Mouse (Mus musculus): ENCODE results near the gene Rps6ka5. TPM values are rescaled to one million over a fixed set of nuclear protein-coding genes. Genes with fewer than 3 reads are reported as not detected.

The Rps6ka5 gene
- polyA plus RNA-seq, 1 experiment from 2014 or later = 3.6 TPM

- Histone ChIP-seq H3K36me3 (ENCODE audit: control insufficient read depth, insufficient read depth, low read length) (no peaks in the 10 kb centered on the region), H3K4me3 (ENCODE audit: low read depth, low read length) (no peak overlapping the region), H3K9ac (ENCODE audit: low read length) (no peak overlapping the region), H3K4me2 (ENCODE audit: low read depth) (no peak overlapping the region), H3K4me1 (ENCODE audit: control insufficient read depth, insufficient read depth, low read length) (no peaks in the 10 kb centered on the region), H3K9me3 (ENCODE audit: control insufficient read depth, low read length) (no peaks in the 10 kb centered on the region), H3K27ac (ENCODE audit: low read depth, low read length) (no peak overlapping the region), H3K27me3 (ENCODE audit: control insufficient read depth, insufficient read depth, low read length) (no peaks in the 10 kb centered on the region)
- WGBS = 91% methylated on average over 7 of the region's 7 CpGs
- DNase-seq (ENCODE audit: low spot score) (no peak), ATAC-seq (ENCODE audit: insufficient read depth, low FRiP score, low TSS enrichment) (no peak)
Observed at GRCm38 (mm10) chr12:100631286-100631685, 95.5 kb downstream of the Rps6ka5 start.

- no peaks in the 10 kb centered on the region for H3K36me3 ChIP-seq (ENCODE audit: control insufficient read depth, insufficient read depth, low read length)
- H3K4me1 ChIP-seq (ENCODE audit: control insufficient read depth, insufficient read depth, low read length) = no peaks in the 10 kb centered on the region
Observed at GRCm38 (mm10) chr12:100629126-100629920, 97.5 kb downstream of the Rps6ka5 start.

GRCm38 (mm10) chr12:100626991-100627677 is 99.6 kb downstream of the Rps6ka5 start:
- Histone ChIP-seq H3K27ac (ENCODE audit: low read depth, low read length) (no peak overlapping the region), H3K4me1 (ENCODE audit: control insufficient read depth, insufficient read depth, low read length) (no peaks in the 10 kb centered on the region), H3K27me3 (ENCODE audit: control insufficient read depth, insufficient read depth, low read length) (no peaks in the 10 kb centered on the region), H3K9me3 (ENCODE audit: control insufficient read depth, low read length) (no peaks in the 10 kb centered on the region), H3K9ac (ENCODE audit: low read length) (no peak overlapping the region), H3K4me3 (ENCODE audit: low read depth, low read length) (no peak overlapping the region), H3K4me2 (ENCODE audit: low read depth) (no peak overlapping the region), H3K36me3 (ENCODE audit: control insufficient read depth, insufficient read depth, low read length) (no peaks in the 10 kb centered on the region)
- no peak for DNase-seq (ENCODE audit: low spot score)
- no peak for ATAC-seq (ENCODE audit: insufficient read depth, low FRiP score, low TSS enrichment)
- 35% methylated on average over 1 of the region's 1 CpGs for WGBS

More at GRCm38 (mm10) chr12:100629126-100629920, 97.5 kb downstream of the Rps6ka5 start:
- DNase-seq (ENCODE audit: low spot score) (no peak), ATAC-seq (ENCODE audit: insufficient read depth, low FRiP score, low TSS enrichment) (no peak)
- H3K27me3 ChIP-seq (ENCODE audit: control insufficient read depth, insufficient read depth, low read length) = no peaks in the 10 kb centered on the region
- H3K9ac ChIP-seq (ENCODE audit: low read length) = no peak overlapping the region
- no peak overlapping the region for H3K4me3 ChIP-seq (ENCODE audit: low read depth, low read length)
- H3K27ac ChIP-seq (ENCODE audit: low read depth, low read length) = no peak overlapping the region
- H3K4me2 ChIP-seq (ENCODE audit: low read depth) = no peak overlapping the region
- H3K9me3 ChIP-seq (ENCODE audit: control insufficient read depth, low read length) = no peaks in the 10 kb centered on the region
- WGBS = 92% methylated on average over 6 of the region's 6 CpGs

GRCm38 (mm10) chr12:100626273-100626990 is 100.4 kb downstream of the Rps6ka5 start:
- WGBS = 75% methylated on average over 4 of the region's 4 CpGs
- ATAC-seq (ENCODE audit: insufficient read depth, low FRiP score, low TSS enrichment) (no peak), DNase-seq (ENCODE audit: low spot score) (no peak)
- Histone ChIP-seq H3K9ac (ENCODE audit: low read length) (no peak overlapping the region), H3K4me2 (ENCODE audit: low read depth) (no peak overlapping the region), H3K4me3 (ENCODE audit: low read depth, low read length) (no peak overlapping the region), H3K9me3 (ENCODE audit: control insufficient read depth, low read length) (no peaks in the 10 kb centered on the region), H3K36me3 (ENCODE audit: control insufficient read depth, insufficient read depth, low read length) (no peaks in the 10 kb centered on the region), H3K27ac (ENCODE audit: low read depth, low read length) (no peak overlapping the region), H3K27me3 (ENCODE audit: control insufficient read depth, insufficient read depth, low read length) (no peaks in the 10 kb centered on the region), H3K4me1 (ENCODE audit: control insufficient read depth, insufficient read depth, low read length) (no peaks in the 10 kb centered on the region)

- Histone ChIP-seq H3K4me2 (ENCODE audit: low read depth) (no peak overlapping the region), H3K36me3 (ENCODE audit: control insufficient read depth, insufficient read depth, low read length) (no peaks in the 10 kb centered on the region), H3K27me3 (ENCODE audit: control insufficient read depth, insufficient read depth, low read length) (no peaks in the 10 kb centered on the region), H3K9ac (ENCODE audit: low read length) (no peak overlapping the region), H3K27ac (ENCODE audit: low read depth, low read length) (no peak overlapping the region), H3K9me3 (ENCODE audit: control insufficient read depth, low read length) (no peaks in the 10 kb centered on the region), H3K4me1 (ENCODE audit: control insufficient read depth, insufficient read depth, low read length) (no peaks in the 10 kb centered on the region), H3K4me3 (ENCODE audit: low read depth, low read length) (no peak overlapping the region)
- WGBS = 83% methylated on average over 3 of the region's 3 CpGs
- DNase-seq (ENCODE audit: low spot score) (no peak), ATAC-seq (ENCODE audit: insufficient read depth, low FRiP score, low TSS enrichment) (no peak)
Observed at GRCm38 (mm10) chr12:100624854-100625447, 101.8 kb downstream of the Rps6ka5 start.

GRCm38 (mm10) chr12:100615251-100615650 is 111.5 kb downstream of the Rps6ka5 start:
- WGBS = 81% methylated on average over 2 of the region's 2 CpGs
- no peak for DNase-seq (ENCODE audit: low spot score)
- Histone ChIP-seq H3K4me2 (ENCODE audit: low read depth) (no peak overlapping the region), H3K27ac (ENCODE audit: low read depth, low read length) (no peak overlapping the region), H3K36me3 (ENCODE audit: control insufficient read depth, insufficient read depth, low read length) (no peaks in the 10 kb centered on the region), H3K27me3 (ENCODE audit: control insufficient read depth, insufficient read depth, low read length) (no peaks in the 10 kb centered on the region), H3K9ac (ENCODE audit: low read length) (no peak overlapping the region), H3K9me3 (ENCODE audit: control insufficient read depth, low read length) (no peaks in the 10 kb centered on the region), H3K4me3 (ENCODE audit: low read depth, low read length) (no peak overlapping the region), H3K4me1 (ENCODE audit: control insufficient read depth, insufficient read depth, low read length) (no peaks in the 10 kb centered on the region)
- ATAC-seq (ENCODE audit: insufficient read depth, low FRiP score, low TSS enrichment) = no peak

- H3K36me3 ChIP-seq (ENCODE audit: control insufficient read depth, insufficient read depth, low read length) = no peaks in the 10 kb centered on the region
- no peak overlapping the region for H3K4me3 ChIP-seq (ENCODE audit: low read depth, low read length)
- no peak for DNase-seq (ENCODE audit: low spot score)
- H3K4me1 ChIP-seq (ENCODE audit: control insufficient read depth, insufficient read depth, low read length) = no peaks in the 10 kb centered on the region
- no peak overlapping the region for H3K4me2 ChIP-seq (ENCODE audit: low read depth)
- no peak overlapping the region for H3K27ac ChIP-seq (ENCODE audit: low read depth, low read length)
- H3K9ac ChIP-seq (ENCODE audit: low read length) = no peak overlapping the region
- WGBS = 87% methylated on average over 2 of the region's 2 CpGs
- no peaks in the 10 kb centered on the region for H3K27me3 ChIP-seq (ENCODE audit: control insufficient read depth, insufficient read depth, low read length)
- no peaks in the 10 kb centered on the region for H3K9me3 ChIP-seq (ENCODE audit: control insufficient read depth, low read length)
- no peak for ATAC-seq (ENCODE audit: insufficient read depth, low FRiP score, low TSS enrichment)
Observed at GRCm38 (mm10) chr12:100613878-100614277, 112.9 kb downstream of the Rps6ka5 start.

- WGBS = 86% methylated on average over 5 of the region's 5 CpGs
- Histone ChIP-seq H3K4me3 (ENCODE audit: low read depth, low read length) (no peak overlapping the region), H3K36me3 (ENCODE audit: control insufficient read depth, insufficient read depth, low read length) (no peaks in the 10 kb centered on the region), H3K4me1 (ENCODE audit: control insufficient read depth, insufficient read depth, low read length) (no peaks in the 10 kb centered on the region), H3K4me2 (ENCODE audit: low read depth) (no peak overlapping the region), H3K9me3 (ENCODE audit: control insufficient read depth, low read length) (no peaks in the 10 kb centered on the region), H3K27me3 (ENCODE audit: control insufficient read depth, insufficient read depth, low read length) (no peaks in the 10 kb centered on the region), H3K27ac (ENCODE audit: low read depth, low read length) (no peak overlapping the region), H3K9ac (ENCODE audit: low read length) (no peak overlapping the region)
- DNase-seq (ENCODE audit: low spot score) (no peak), ATAC-seq (ENCODE audit: insufficient read depth, low FRiP score, low TSS enrichment) (no peak)
Observed at GRCm38 (mm10) chr12:100613192-100613700, 113.5 kb downstream of the Rps6ka5 start.

Data from neural tube, embryonic 11.5 days (tissue).